Mouse (Mus musculus) macrophage (primary cell): Measurements from ENCODE around the gene Specc1l. TPM values are rescaled to one million over a fixed set of nuclear protein-coding genes. Genes with fewer than 3 reads are reported as not detected.
"Not testable (repeated sequence)": the region's sequence is repeated elsewhere in the genome, so short reads cannot be mapped to it uniquely, and the experiment has no call there.

Experiments
- H3K27ac ChIP-seq: fragments of 350-480 bp; formaldehyde crosslinking; 2 replicates; pipeline ENCODE4 v1.9.0; 2021
- H3K36me3 ChIP-seq: fragments of 350-480 bp; formaldehyde crosslinking; 2 replicates; pipeline ENCODE4 v1.9.0; 2021; ENCODE audit errors: inconsistent target
- H3K4me3 ChIP-seq: fragments of 350-480 bp; formaldehyde crosslinking; 2 replicates; pipeline ENCODE4 v1.9.0; 2021; ENCODE audit errors: inconsistent target
- H3K79me2 ChIP-seq: fragments of 350-480 bp; formaldehyde crosslinking; 2 replicates; pipeline ENCODE4 v1.9.0; 2021; ENCODE audit errors: inconsistent target
- WGBS: methylation state at CpG from one replicate; pipeline ENCODE4 v1.1.7; 2026; ENCODE audit warnings: inconsistent platforms; ENCODE audit not compliant: missing documents; 5-methylcytosine and 5-hydroxymethylcytosine counted together
- polyA plus RNA-seq: library from polyadenylated mRNA; stranded (reverse); fragments of 250-400 nt; gene quantifications from 3 replicates; pipeline ENCODE4 v1.2.4, GENCODE M21; 2018; ENCODE audit warnings: inconsistent platforms

Specc1l gene
- polyA plus RNA-seq, 1 experiment from 2014 or later, result 38.1 TPM

DNA sequence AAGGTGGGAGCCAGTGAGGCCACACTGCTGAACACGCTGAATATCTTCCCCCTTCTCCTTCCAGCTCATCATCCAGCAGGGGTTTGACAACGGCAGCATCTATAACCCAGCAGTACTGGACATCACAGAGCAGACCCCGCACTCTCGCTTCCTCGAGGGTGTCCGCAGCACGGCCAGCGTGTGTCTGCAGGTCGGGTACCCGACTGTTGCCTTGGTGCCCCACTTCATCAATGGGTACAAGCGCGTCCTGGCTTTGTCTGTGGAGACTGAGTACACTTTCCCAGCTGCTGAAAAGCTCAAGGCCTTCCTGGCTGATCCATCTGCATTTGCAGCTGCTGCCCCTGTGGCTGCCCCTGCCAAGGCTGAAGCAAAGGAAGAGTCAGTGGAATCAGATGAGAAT, 140.7 kb downstream of the Specc1l start:
- whole genome bisulfite sequencing, result 98% methylated on average over 12 of the region's 12 CpGs
- H3K4me3 ChIP-seq, result no peak overlapping the region
- no peaks in the 10 kb centered on the region for H3K79me2 ChIP-seq
- no peak overlapping the region for H3K27ac ChIP-seq
- no peaks in the 10 kb centered on the region for H3K36me3 ChIP-seq

- not testable (repeated sequence) for H3K79me2 ChIP-seq, H3K4me3 ChIP-seq, H3K36me3 ChIP-seq, H3K27ac ChIP-seq
- WGBS, result no CpG with 5 or more reads among the region's 9 CpGs
These were observed 142.0 kb downstream of the Specc1l start for GRCm38 (mm10) chr10:75353838-75354241.

GRCm38 (mm10) chr10:75355341-75355740, 143.5 kb downstream of the Specc1l start:
- 56% methylated on average over 4 of the region's 4 CpGs for WGBS
- H3K4me3 ChIP-seq, result no peak overlapping the region
- no peaks in the 10 kb centered on the region for H3K36me3 ChIP-seq
- H3K27ac ChIP-seq, result no peak overlapping the region
- no peaks in the 10 kb centered on the region for H3K79me2 ChIP-seq

Other genes starting within 250 kb of the Specc1l start
- gene Gnaz, start 244.9 kb upstream of the Specc1l start, polyA plus RNA-seq, result 0.09 to 0.59 TPM in 2 of 3 replicates, not detected in the other
- gene Rsph14, start 179.5 kb upstream of the Specc1l start, polyA plus RNA-seq, result not detected in 3 replicates
- gene Rab36, start 175.0 kb upstream of the Specc1l start, polyA plus RNA-seq, result 0.12 to 0.20 TPM (median 0.13 TPM) in 3 replicates
- gene Bcr, start 151.5 kb upstream of the Specc1l start, polyA plus RNA-seq, result 0.76 to 2.7 TPM (median 1.4 TPM) in 3 replicates
- gene Adora2a, start 104.8 kb downstream of the Specc1l start, polyA plus RNA-seq, result 0.11 to 0.39 TPM (median 0.27 TPM) in 3 replicates
- 0.24 TPM in 1 of 3 replicates, not detected in the others for gene Upb1, start 189.0 kb downstream of the Specc1l start, polyA plus RNA-seq